Mouse (Mus musculus) B cell, adult 2 months (primary cell): Measurements from ENCODE around the gene Map3k7.
A peak's percentile ranks its signal among the peaks of the same experiment; 100 is the strongest.
"Not testable (repeated sequence)": the region's sequence is repeated elsewhere in the genome, so short reads cannot be mapped to it uniquely, and the experiment has no call there.

Experiments
- DNase-seq, 2 experiments: peaks; one replicate each; pipeline ENCODE4 v3.0.0; 2022

Map3k7 gene

GRCm38 (mm10) chr4:31993865-31994264 is 30.0 kb downstream of the Map3k7 start:
- no peak for DNase-seq

GRCm38 (mm10) chr4:32001498-32001897 is 37.6 kb downstream of the Map3k7 start:
- no peak for DNase-seq

DNA sequence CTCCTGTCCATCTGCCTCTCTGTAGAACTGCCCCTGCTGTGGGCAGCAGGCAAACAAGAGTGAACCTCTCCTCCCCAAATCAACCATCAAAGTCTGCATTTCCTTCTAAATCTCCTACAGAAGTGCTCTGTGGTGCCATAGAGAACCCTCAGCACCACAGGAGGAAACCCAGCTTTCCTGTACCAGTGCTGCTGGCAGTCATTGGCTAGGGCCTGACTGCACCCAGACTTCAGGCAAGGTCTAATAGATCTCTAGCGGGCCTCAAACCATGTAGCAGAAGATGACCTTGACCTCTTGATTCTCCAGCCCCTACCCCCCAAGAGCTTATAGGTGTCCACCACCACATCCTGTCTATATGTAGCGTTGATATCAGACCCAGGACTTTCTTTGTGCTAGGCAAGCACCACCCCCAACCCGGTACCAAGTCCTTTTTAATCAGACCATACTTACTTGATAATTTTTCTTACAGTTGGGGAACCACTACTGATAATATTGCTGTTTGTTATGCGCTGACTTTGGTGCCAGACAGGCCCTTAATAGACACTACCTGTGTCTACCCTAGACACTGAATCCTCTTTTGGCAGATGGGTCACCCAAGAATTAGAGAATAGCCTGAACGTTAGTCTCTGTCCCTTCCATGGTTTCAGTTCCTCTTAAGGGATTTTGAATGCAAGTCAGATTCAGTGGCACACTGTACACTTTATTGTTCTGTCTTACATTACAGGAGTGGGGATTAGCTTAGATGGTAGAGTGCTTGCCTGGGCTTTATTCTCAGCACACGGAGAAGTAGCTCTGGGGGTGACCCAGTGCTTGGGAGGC is 41.1 kb downstream of the Map3k7 start:
- peak in 1 of 2 experiments; percentile 13 for DNase-seq

GRCm38 (mm10) chr4:32007174-32007573 is 43.3 kb downstream of the Map3k7 start:
- no peak for DNase-seq

- DNase-seq, result no peak
Observed at GRCm38 (mm10) chr4:32008095-32008494, 44.2 kb downstream of the Map3k7 start.

- peak; percentile 46 to 53 for DNase-seq
Observed at GRCm38 (mm10) chr4:32010808-32011207, 46.9 kb downstream of the Map3k7 start.

GRCm38 (mm10) chr4:32011218-32011973 is 47.5 kb downstream of the Map3k7 start:
- peak; percentile 16 to 21 for DNase-seq

GRCm38 (mm10) chr4:32021131-32021530 is 57.2 kb downstream of the Map3k7 start:
- DNase-seq, result no peak

DNA sequence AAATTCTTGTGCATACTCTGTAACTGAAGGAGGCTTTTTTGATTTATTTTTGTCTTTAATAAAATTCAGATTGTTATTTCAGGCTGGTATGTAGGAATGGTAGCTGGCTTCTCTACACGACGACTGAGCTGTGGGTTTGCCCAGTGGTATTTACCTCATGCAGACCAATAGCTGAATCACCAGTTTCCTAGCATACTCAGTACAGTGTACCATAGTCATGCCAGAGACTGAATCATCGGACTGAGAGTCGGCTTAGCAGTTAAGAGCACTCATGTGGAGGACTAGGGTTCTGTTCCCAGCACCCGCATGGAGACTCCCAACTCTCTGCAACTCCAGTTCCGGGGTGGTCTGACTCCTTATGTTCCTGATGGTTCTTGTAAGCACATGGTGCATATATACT is 58.4 kb downstream of the Map3k7 start:
- DNase-seq, result no peak

- not testable (repeated sequence) for DNase-seq
Observed at GRCm38 (mm10) chr4:32024170-32024569, 60.3 kb downstream of the Map3k7 start.

GRCm38 (mm10) chr4:32025105-32025504 is 61.2 kb downstream of the Map3k7 start:
- DNase-seq, result no peak

GRCm38 (mm10) chr4:32027094-32027493 is 63.2 kb downstream of the Map3k7 start:
- no peak for DNase-seq

GRCm38 (mm10) chr4:32037267-32037666 is 73.4 kb downstream of the Map3k7 start:
- DNase-seq, result no peak

GRCm38 (mm10) chr4:32041741-32042452 is 78.0 kb downstream of the Map3k7 start:
- DNase-seq, result peak in 1 of 2 experiments; percentile 19

- DNase-seq, result no peak
Observed at GRCm38 (mm10) chr4:32045234-32045633, 81.3 kb downstream of the Map3k7 start.

DNA sequence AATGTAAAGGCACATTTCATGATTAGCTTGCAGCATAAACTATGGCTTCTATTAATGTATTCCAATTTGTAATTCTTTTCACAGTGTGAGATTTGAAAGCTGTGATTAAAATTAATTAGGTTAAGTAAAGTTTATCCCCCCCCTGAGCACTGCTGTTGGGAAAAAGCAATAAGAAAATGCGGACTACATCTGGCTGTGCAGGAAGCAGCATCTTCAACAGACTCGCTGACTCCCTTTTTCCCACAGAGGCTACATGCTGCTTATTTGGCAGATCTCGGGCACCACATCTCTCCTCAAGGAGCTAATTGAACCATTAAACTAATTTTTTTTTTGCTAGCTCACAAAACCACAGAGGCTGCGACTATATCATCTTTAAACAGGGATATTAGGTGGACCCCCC is 85.9 kb downstream of the Map3k7 start:
- DNase-seq, result no peak

- no peak for DNase-seq
Observed at GRCm38 (mm10) chr4:32053171-32053570, 89.3 kb downstream of the Map3k7 start.

DNA sequence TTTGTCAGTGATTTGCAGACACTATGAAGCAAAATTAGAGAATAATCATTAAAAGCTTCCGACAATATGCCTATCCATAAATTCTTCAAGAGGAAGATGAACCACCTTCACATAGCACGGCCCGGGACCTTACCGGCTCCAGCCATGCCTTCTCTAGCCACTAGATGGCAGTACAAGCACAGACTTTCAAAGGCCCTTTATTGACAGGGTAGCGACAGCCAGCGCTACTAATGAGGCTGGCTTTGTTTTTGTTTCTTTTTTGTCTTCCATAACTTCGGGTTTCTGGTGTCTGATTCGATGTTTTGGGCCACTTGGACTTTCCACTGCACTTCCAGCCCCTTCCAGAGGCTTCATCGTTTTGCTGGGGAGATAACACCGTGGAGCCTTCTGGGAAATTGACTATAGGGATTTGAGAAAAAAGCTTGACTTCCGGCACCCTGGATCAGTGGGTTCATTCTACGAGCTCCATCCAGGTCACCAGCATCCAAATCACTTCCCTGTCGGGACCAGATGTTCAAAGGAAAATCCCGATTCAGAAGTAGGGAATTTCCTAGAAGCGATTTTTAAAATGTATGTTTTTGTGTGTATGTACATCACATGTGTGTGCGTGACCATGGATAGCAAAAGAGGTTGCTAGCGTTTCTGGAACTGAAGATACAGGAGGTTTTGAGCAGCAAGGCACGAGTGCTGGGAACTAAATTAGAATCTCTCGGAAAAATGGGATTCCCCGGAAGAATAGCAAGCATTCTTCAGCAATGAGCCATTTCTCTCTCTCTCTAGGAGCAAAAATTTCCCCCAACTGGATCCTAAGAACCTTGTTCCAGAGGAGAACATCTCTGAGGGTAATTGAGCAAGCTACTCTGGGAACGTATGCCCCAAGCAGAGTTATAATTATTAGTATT is 91.5 kb downstream of the Map3k7 start:
- peak; percentile 88 to 91 for DNase-seq

GRCm38 (mm10) chr4:32056441-32056840 is 92.5 kb downstream of the Map3k7 start:
- no peak for DNase-seq

DNA sequence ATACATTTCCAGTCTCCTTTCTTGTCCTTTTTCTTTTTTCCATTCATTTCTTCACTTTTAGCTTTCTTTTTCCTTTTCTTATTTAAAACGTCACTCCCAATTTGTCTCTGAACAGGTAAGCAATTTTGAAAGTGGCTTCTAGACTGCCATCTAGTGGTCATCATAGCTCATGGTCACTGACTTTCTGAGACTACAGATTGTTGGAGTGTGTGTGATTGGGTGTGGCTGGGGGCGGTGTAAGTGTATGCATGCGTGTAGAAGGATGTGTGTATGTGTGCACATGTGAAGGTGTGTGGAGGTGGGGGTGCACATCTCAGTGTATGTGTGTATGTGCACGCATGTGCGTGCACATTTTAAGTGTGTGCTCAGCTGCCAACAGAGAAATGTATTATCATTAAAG is 93.2 kb downstream of the Map3k7 start:
- peak; percentile 59 to 68 for DNase-seq

DNA sequence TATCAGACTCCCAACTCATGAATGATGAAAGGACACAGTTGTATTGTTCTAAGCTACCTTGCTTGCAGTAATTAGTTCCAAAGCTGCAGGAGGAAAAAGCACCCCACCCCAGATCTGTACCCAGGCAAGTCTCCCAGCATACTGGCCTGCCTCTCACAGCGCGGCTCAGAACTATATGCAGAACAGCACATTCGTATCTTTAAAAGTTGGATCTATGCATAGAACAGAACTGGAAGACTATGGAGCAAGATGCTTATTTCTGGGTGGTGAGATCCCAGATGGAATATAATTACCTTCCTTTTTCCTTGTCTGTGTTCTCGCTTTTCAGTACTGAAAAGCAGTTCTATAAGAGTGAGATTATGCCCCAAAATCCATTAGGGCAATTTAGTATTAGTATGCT is 96.8 kb downstream of the Map3k7 start:
- DNase-seq, result no peak

- DNase-seq, result no peak
Observed at GRCm38 (mm10) chr4:32062381-32063059, 98.6 kb downstream of the Map3k7 start.
